Mouse (Mus musculus) myocyte (in vitro differentiated cells): Measurements from ENCODE around the gene Grik1. TPM values are rescaled to one million over a fixed set of nuclear protein-coding genes. Genes with fewer than 3 reads are reported as not detected.

Source experiments
- H3K27me3 ChIP-seq: one replicate; pipeline ENCODE4 v1.6.1; 2011; ENCODE audit not compliant: control insufficient read depth, insufficient read depth, insufficient read length
- H3K36me3 ChIP-seq: one replicate; pipeline ENCODE4 v1.6.1; 2011; ENCODE audit not compliant: control insufficient read depth, insufficient read depth
- H3K4me2 ChIP-seq: one replicate; pipeline ENCODE4 v1.6.1; 2011; ENCODE audit warnings: low read depth, control low read depth
- H3K4me3 ChIP-seq: one replicate; pipeline ENCODE4 v1.5.1; 2011; ENCODE audit warnings: mild to moderate bottlenecking, control low read depth, moderate library complexity
- H3K79me2 ChIP-seq: one replicate; pipeline ENCODE4 v1.6.1; 2011; ENCODE audit not compliant: control insufficient read depth, insufficient read depth
- H3ac ChIP-seq: one replicate; pipeline ENCODE4 v1.6.1; 2011; ENCODE audit not compliant: control insufficient read depth, insufficient read length
- CEBPB ChIP-seq: IDR thresholded peaks from 2 replicates; pipeline ENCODE4 v1.6.1; 2011; ENCODE audit warnings: mild to moderate bottlenecking, moderate library complexity; ENCODE audit not compliant: poor library complexity, insufficient read depth, severe bottlenecking
- E2F4 ChIP-seq: IDR thresholded peaks from one replicate; pipeline ENCODE4 v1.6.1; 2011; ENCODE audit warnings: mild to moderate bottlenecking, control low read depth, moderate library complexity; ENCODE audit not compliant: insufficient read depth
- MAX ChIP-seq: IDR thresholded peaks from one replicate; pipeline ENCODE4 v1.6.1; 2011; ENCODE audit warnings: low read depth, mild to moderate bottlenecking, control low read depth
- MYOD1 ChIP-seq, 3 experiments: IDR thresholded peaks; one replicate each; pipeline ENCODE4 v1.6.1; 2011; ENCODE audit warnings: control low read depth in 2 of 3, low read depth in 2 of 3, mild to moderate bottlenecking in 2 of 3, moderate library complexity in 1 of 3; ENCODE audit not compliant: insufficient read length in 2 of 3, control insufficient read depth in 1 of 3
- MYOG ChIP-seq, 3 experiments: IDR thresholded peaks; one replicate each; pipeline ENCODE4 v1.6.1; 2011; ENCODE audit warnings: control low read depth in 2 of 3, low read depth in 2 of 3, mild to moderate bottlenecking in 2 of 3; ENCODE audit not compliant: insufficient read length in 2 of 3, control insufficient read depth in 1 of 3, insufficient read depth in 1 of 3
- POLR2A ChIP-seq: IDR thresholded peaks from one replicate; pipeline ENCODE4 v1.6.1; 2011; ENCODE audit warnings: low read depth, mild to moderate bottlenecking, control low read depth, moderate library complexity; ENCODE audit not compliant: insufficient read length
- POLR2AphosphoS2 ChIP-seq: IDR thresholded peaks from one replicate; pipeline ENCODE4 v1.6.1; 2011; ENCODE audit warnings: low read depth, control low read depth; ENCODE audit not compliant: insufficient read length
- REST ChIP-seq: IDR thresholded peaks from one replicate; pipeline ENCODE4 v1.6.1; 2011; ENCODE audit warnings: mild to moderate bottlenecking, control low read depth, moderate library complexity; ENCODE audit not compliant: insufficient read depth, insufficient read length
- SRF ChIP-seq: IDR thresholded peaks from one replicate; pipeline ENCODE4 v1.6.1; 2011; ENCODE audit warnings: low read depth; ENCODE audit not compliant: control insufficient read depth, insufficient read length
- TCF12 ChIP-seq: IDR thresholded peaks from one replicate; pipeline ENCODE4 v1.6.1; 2011; ENCODE audit warnings: mild to moderate bottlenecking, control low read depth; ENCODE audit not compliant: poor library complexity, insufficient read depth, severe bottlenecking
- TCF3 ChIP-seq: IDR thresholded peaks from one replicate; pipeline ENCODE4 v1.6.1; 2011; ENCODE audit warnings: low read depth, control low read depth; ENCODE audit not compliant: insufficient read length
- USF1 ChIP-seq: IDR thresholded peaks from one replicate; pipeline ENCODE4 v1.6.1; 2011; ENCODE audit warnings: low read depth, mild to moderate bottlenecking, control low read depth, moderate library complexity
- polyA plus RNA-seq: library from polyadenylated mRNA; unstranded; fragments of >200 nt; fragmentation: generic; extraction: Trizol; gene quantifications from one replicate; pipeline ENCODE4 v1.2.1, GENCODE M21; 2012; ENCODE audit warnings: missing spikeins

Gene Grik1
- polyA plus RNA-seq, 1 experiment: not detected

DNA sequence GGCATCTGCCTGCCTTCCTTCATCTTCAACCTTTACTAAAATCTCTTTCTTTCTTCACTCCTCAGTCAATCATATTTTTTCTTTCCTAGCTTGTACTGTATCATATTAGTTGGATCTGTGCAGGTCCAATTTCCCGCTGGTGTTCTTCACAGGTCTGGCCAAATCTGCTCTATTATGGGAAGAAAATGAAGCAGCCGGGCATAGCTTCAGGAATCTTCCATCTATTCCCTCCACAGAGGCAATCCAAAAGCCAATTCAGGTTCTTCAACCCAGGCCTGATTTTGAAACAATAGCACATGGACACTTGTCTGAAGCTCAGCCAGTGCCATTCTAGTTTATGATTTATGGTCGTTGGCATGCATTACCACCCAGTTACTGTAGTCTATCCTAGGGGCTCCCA, 34.0 kb downstream of the Grik1 start:
- Histone ChIP-seq H3K79me2 (no peaks in the 10 kb centered on the region), H3K36me3 (no peaks in the 10 kb centered on the region), H3K4me2 (no peak overlapping the region), H3K27me3 (no peaks in the 10 kb centered on the region), H3K4me3 (no peak overlapping the region), H3ac (no peak overlapping the region)
- no peak for TF ChIP-seq SRF
- no peak for TF ChIP-seq POLR2AphosphoS2
- no peak for TF ChIP-seq MYOD1 (IDR thresholded peaks at IDR 0.05; ENCODE audit: control insufficient read depth in 1 of 3, insufficient read length in 2 of 3, low read depth in 2 of 3)
- TF ChIP-seq E2F4: no peak
- no peak for TF ChIP-seq USF1
- TF ChIP-seq TCF3: no peak
- TF ChIP-seq TCF12: no peak
- no peak for TF ChIP-seq CEBPB
- TF ChIP-seq POLR2A: no peak
- no peak for TF ChIP-seq REST
- TF ChIP-seq MAX: no peak
- no peak for TF ChIP-seq MYOG (IDR thresholded peaks at IDR 0.05; ENCODE audit: control insufficient read depth in 1 of 3, insufficient read depth in 1 of 3, insufficient read length in 2 of 3, low read depth in 2 of 3)

DNA sequence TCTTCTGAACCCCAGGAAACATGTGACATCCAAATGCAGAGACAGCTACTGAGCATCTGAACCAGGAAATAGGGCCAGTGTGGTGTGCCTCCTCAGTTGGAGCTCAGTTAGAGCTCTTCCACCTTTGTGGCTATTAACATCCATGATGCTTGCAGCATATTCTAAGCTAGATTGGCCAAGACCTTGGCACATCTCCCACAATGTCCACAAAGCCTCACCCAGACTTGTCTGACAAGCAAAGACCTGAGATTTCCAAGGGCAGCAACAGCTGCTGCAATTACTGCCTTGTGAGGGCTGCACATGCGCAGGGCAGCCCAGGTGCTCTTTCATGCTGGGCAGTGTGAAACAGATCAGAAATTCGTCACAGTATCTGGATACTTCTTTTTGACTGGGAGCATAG, 37.4 kb downstream of the Grik1 start:
- H3K27me3 ChIP-seq: no peaks in the 10 kb centered on the region
- TF ChIP-seq MYOG (IDR thresholded peaks at IDR 0.05; ENCODE audit: control insufficient read depth in 1 of 3, insufficient read depth in 1 of 3, insufficient read length in 2 of 3, low read depth in 2 of 3): no peak
- no peak for TF ChIP-seq SRF
- TF ChIP-seq TCF3: no peak
- TF ChIP-seq TCF12: no peak
- no peak for TF ChIP-seq MAX
- TF ChIP-seq POLR2A: no peak
- TF ChIP-seq REST: no peak
- no peak for TF ChIP-seq USF1
- no peak for TF ChIP-seq E2F4
- no peaks in the 10 kb centered on the region for H3K79me2 ChIP-seq
- H3ac ChIP-seq: no peak overlapping the region
- no peak overlapping the region for H3K4me2 ChIP-seq
- no peak overlapping the region for H3K4me3 ChIP-seq
- no peaks in the 10 kb centered on the region for H3K36me3 ChIP-seq

DNA sequence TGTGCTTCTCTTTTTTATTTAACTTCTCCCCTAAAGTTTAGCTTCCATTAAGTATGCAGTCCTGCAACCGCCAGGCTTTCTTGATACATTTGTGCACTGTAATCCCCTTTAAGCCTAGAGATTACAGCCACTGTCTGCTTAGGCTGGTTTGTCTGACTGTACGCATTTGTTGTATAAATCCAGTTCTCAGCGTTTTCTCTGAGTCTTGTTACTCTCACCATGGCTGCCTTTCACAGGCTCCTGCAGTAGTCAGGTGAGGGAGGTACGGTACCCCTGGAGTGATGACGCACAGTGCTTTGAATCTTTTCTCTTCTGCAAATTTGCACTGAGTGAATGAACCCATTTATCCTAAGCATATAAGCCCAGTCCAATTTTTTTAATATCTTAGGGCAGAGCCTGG, 39.0 kb downstream of the Grik1 start:
- Histone ChIP-seq H3K27me3 (no peaks in the 10 kb centered on the region), H3K36me3 (no peaks in the 10 kb centered on the region)

DNA sequence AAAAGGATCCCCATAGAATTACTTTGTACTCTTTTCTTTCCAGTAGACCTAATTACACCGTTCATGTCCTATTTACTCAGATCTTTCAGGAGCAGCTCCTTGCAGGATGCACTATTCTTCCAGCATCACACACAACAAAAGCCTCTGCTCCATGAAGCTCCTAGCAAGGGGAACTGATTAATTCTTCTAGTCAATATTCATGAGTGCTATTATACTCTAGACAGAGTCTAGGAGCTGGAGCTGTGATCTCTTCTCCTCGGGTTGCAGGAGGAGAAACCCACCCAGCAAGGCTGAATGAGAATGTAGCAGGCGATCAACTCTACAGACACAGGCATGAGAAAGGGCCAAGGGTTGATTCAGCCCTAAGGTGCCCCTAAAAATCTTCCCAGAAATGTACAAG, 40.2 kb downstream of the Grik1 start:
- Histone ChIP-seq H3K4me3 (no peak overlapping the region), H3K4me2 (no peak overlapping the region), H3K79me2 (no peaks in the 10 kb centered on the region), H3ac (no peak overlapping the region), H3K27me3 (no peaks in the 10 kb centered on the region), H3K36me3 (no peaks in the 10 kb centered on the region)
- TF ChIP-seq TCF12 (no peak), MYOG (IDR thresholded peaks at IDR 0.05; ENCODE audit: control insufficient read depth in 1 of 3, insufficient read depth in 1 of 3, insufficient read length in 2 of 3, low read depth in 2 of 3) (no peak), REST (no peak), USF1 (no peak), CEBPB (no peak), POLR2AphosphoS2 (no peak), MAX (no peak), SRF (no peak)

More for the DNA sequence above, 39.0 kb downstream of the Grik1 start:
- no peak for TF ChIP-seq POLR2A
- no peak for TF ChIP-seq CEBPB
- TF ChIP-seq TCF12: no peak
- no peak for TF ChIP-seq POLR2AphosphoS2
- TF ChIP-seq SRF: no peak
- TF ChIP-seq TCF3: no peak
- TF ChIP-seq MAX: no peak
- TF ChIP-seq MYOD1 (IDR thresholded peaks at IDR 0.05; ENCODE audit: control insufficient read depth in 1 of 3, insufficient read length in 2 of 3, low read depth in 2 of 3): no peak
- no peak for TF ChIP-seq MYOG (IDR thresholded peaks at IDR 0.05; ENCODE audit: control insufficient read depth in 1 of 3, insufficient read depth in 1 of 3, insufficient read length in 2 of 3, low read depth in 2 of 3)
- TF ChIP-seq REST: no peak
- TF ChIP-seq USF1: no peak
- no peak for TF ChIP-seq E2F4
- H3K4me2 ChIP-seq: no peak overlapping the region
- H3ac ChIP-seq: no peak overlapping the region
- no peak overlapping the region for H3K4me3 ChIP-seq
- no peaks in the 10 kb centered on the region for H3K79me2 ChIP-seq

DNA sequence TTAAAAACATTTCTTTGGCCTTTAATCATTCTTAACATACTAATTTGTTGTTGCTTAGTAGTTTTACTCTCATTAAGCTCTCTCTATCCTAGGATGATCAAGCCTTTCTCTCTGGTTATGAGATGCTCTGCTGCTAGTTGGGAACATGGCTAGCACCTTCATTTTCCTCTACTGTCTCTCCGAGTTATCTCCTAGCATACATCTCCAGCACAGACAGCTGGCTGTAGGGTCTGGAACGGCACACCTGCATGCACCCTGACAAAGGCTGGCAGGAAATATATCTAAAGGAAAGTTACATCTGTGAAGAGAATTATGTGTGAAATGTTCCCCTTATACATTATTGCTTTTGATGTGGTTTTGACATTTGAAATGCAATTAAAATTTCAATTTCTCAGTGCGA, 42.5 kb downstream of the Grik1 start:
- H3K27me3 ChIP-seq: no peaks in the 10 kb centered on the region
- no peak overlapping the region for H3ac ChIP-seq
- H3K4me2 ChIP-seq: no peak overlapping the region
- H3K4me3 ChIP-seq: no peak overlapping the region
- H3K36me3 ChIP-seq: no peaks in the 10 kb centered on the region
- TF ChIP-seq MAX: no peak
- TF ChIP-seq MYOD1 (IDR thresholded peaks at IDR 0.05; ENCODE audit: control insufficient read depth in 1 of 3, insufficient read length in 2 of 3, low read depth in 2 of 3): no peak
- no peak for TF ChIP-seq REST
- no peak for TF ChIP-seq POLR2A
- no peak for TF ChIP-seq TCF12
- no peak for TF ChIP-seq CEBPB
- no peaks in the 10 kb centered on the region for H3K79me2 ChIP-seq
